ENCODE assay signal across 8 mouse cellular contexts in genomic region chr1:179959721-179960542, GRCm38 (mm10). TPM values are rescaled to one million over a fixed set of nuclear protein-coding genes. Genes with fewer than 3 reads are reported as not detected.
DNase-seq lines count a peak whose midpoint lies in the region; ATAC-seq lines count a peak whose summit lies in the region.

Gene Cdc42bpa, plus strand, starts transcription at chr1:179960472.

- H3K9ac ChIP-seq in lung, embryonic 15.5 days: peak within 1 kb of the TSS; percentile 90

- peak within 1 kb of the TSS; percentile 81 for H3K4me3 ChIP-seq in lung, embryonic 15.5 days

- DNase-seq in Muller cell, postnatal 12 days (ENCODE audit: inconsistent ontology term): peak; percentile 87
- peak; percentile 87 for DNase-seq in cerebellum, adult 9-11 months
- peak in 1 of 2 experiments; percentile 58 for DNase-seq in frontal cortex, adult 2 months (ENCODE audit: extremely low spot score in 1 of 2, low spot score in 1 of 2)
- DNase-seq in layer of hippocampus, adult 9-10 months (ENCODE audit: low spot score): peak; percentile 10
- DNase-seq in ovary, postnatal 14 days (ENCODE audit: low spot score): peak; percentile 75
- peak; percentile 36 to 54 for DNase-seq in thymus, postnatal 10 days (ENCODE audit: low spot score in 2 of 2)

- no peaks in the 10 kb centered on the region for H3K9me3 ChIP-seq in lung, embryonic 15.5 days

- H3K27me3 ChIP-seq in lung, embryonic 15.5 days: no peaks in the 10 kb centered on the region

- H3K36me3 ChIP-seq in lung, embryonic 15.5 days: no peaks in the 10 kb centered on the region

- 0% methylated on average over 62 of the region's 128 CpGs for WGBS in lung, embryonic 15.5 days

- peak within 1 kb of the TSS; percentile 91 for H3K27ac ChIP-seq in lung, embryonic 15.5 days

- H3K4me1 ChIP-seq in lung, embryonic 15.5 days: peaks cover 20% of the 10 kb centered on the region

- ATAC-seq in hematopoietic stem cell, adult 5-6 weeks (replicated peaks in 1 of 2; ENCODE audit: insufficient read depth in 1 of 2, low FRiP score in 2 of 2, low TSS enrichment in 1 of 2, low read depth in 1 of 2, poor library complexity in 2 of 2, severe bottlenecking in 2 of 2): peak; percentile 24 to 30
- peak; percentile 97 for ATAC-seq in lung, embryonic 15.5 days (ENCODE audit: borderline replicate concordance, extremely low read depth, low FRiP score, low TSS enrichment)

- H3K4me2 ChIP-seq in lung, embryonic 15.5 days: peak within 1 kb of the TSS; percentile 84

RNA-seq across cellular contexts. Expression of gene Cdc42bpa, which starts in this region (rescaled TPM):
- polyA plus RNA-seq in frontal cortex, adult 2 months (2012; rRNA removed): 118 and 133 TPM in 2 replicates
- total RNA-seq in hematopoietic stem cell, adult 5-6 weeks (2017): 18.7 and 32.5 TPM in 2 replicates
- 12.6 and 13.7 TPM in 2 replicates for polyA plus RNA-seq in lung, embryonic 15.5 days (2015; fragmentation: Nextera tagmentation; extraction: Ambion mirVana)
